Mouse (Mus musculus) spleen, adult 2 months (tissue): ENCODE data around the gene Abcg8.

Experiments used
- CTCF ChIP-seq: fragments of 200-500 bp; IDR thresholded peaks from 2 replicates; pipeline ENCODE4 v1.5.1; 2011; ENCODE audit warnings: mild to moderate bottlenecking, inconsistent platforms; ENCODE audit not compliant: insufficient read depth, insufficient read length, insufficient replicate concordance; ENCODE audit errors: extremely low read depth
- POLR2A ChIP-seq: fragments of 200-500 bp; IDR thresholded peaks from 2 replicates; pipeline ENCODE4 v1.6.1; 2011; ENCODE audit warnings: low read depth, low read length, inconsistent platforms

DNA sequence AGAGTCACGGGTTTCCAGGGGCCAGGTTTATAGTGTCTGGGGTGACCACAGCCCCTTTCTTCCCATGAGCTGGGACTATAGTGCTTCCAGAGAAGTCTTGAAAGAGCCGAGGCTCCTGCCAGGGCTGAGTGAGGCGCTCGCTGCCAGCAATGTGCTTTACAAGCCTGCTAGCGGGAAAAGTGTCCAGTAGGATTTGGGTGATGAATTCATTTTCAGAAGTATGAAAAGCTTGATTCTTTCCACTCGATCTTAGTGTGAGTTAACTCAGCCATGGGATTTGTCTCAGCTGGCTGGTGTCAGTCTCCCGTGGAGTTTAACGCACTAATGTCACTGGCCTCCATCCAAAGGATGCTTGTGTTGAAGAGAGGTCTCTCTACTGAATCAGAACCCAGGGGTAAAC is 39.8 kb upstream of the Abcg8 start:
- no peak for TF ChIP-seq CTCF
- no peak for TF ChIP-seq POLR2A
